Mouse (Mus musculus) forelimb bud, embryonic 11.5 days (tissue): ENCODE measurements at regions not wholly inside any gene's neighbourhood (a gene's known extent, or its start where the extent isn't known, plus 50 kb on each side); places are given as distances from the start of the nearest gene placed in this dataset.

ENCODE experiments used
- DNase-seq: peaks from one replicate; pipeline ENCODE4 v3.0.0-alpha.2; 2012; ENCODE audit warnings: low read depth, low spot score

GRCm38 (mm10) chr6:126362331-126362730, 172.9 kb downstream of the Kcna5 start:
- no peak for DNase-seq

- no peak for DNase-seq
Observed at GRCm38 (mm10) chr6:126353346-126353745, 181.9 kb downstream of the Kcna5 start.

GRCm38 (mm10) chr6:126350476-126350875, 183.8 kb upstream of the Ntf3 start:
- no peak for DNase-seq

GRCm38 (mm10) chr6:126349905-126350304, 183.2 kb upstream of the Ntf3 start:
- no peak for DNase-seq

- no peak for DNase-seq
Observed at GRCm38 (mm10) chr6:126345221-126345620, 178.5 kb upstream of the Ntf3 start.

- no peak for DNase-seq
Observed at GRCm38 (mm10) chr6:126340098-126340610, 173.4 kb upstream of the Ntf3 start.

- no peak for DNase-seq
Observed at GRCm38 (mm10) chr6:126337711-126338110, 171.0 kb upstream of the Ntf3 start.

GRCm38 (mm10) chr6:126334258-126334657, 167.5 kb upstream of the Ntf3 start:
- DNase-seq: no peak

GRCm38 (mm10) chr6:126327187-126327586, 160.5 kb upstream of the Ntf3 start:
- DNase-seq: no peak

GRCm38 (mm10) chr6:126318523-126318922, 151.8 kb upstream of the Ntf3 start:
- no peak for DNase-seq

- DNase-seq: peak; percentile 50
Observed at GRCm38 (mm10) chr6:126310786-126311480, 144.2 kb upstream of the Ntf3 start.

GRCm38 (mm10) chr6:126303086-126303485, 136.4 kb upstream of the Ntf3 start:
- no peak for DNase-seq

GRCm38 (mm10) chr6:126291581-126291980, 124.9 kb upstream of the Ntf3 start:
- no peak for DNase-seq

- no peak for DNase-seq
Observed at GRCm38 (mm10) chr6:126287166-126287565, 120.5 kb upstream of the Ntf3 start.

- no peak for DNase-seq
Observed at GRCm38 (mm10) chr6:126286201-126286600, 119.5 kb upstream of the Ntf3 start.

GRCm38 (mm10) chr6:126284409-126284808, 117.7 kb upstream of the Ntf3 start:
- DNase-seq: no peak

- no peak for DNase-seq
Observed at GRCm38 (mm10) chr6:126280352-126280751, 113.6 kb upstream of the Ntf3 start.

GRCm38 (mm10) chr6:126245986-126246385, 79.3 kb upstream of the Ntf3 start:
- DNase-seq: no peak

- DNase-seq: no peak
Observed at GRCm38 (mm10) chr6:126245431-126245830, 78.7 kb upstream of the Ntf3 start.

GRCm38 (mm10) chr6:126242299-126242698, 75.6 kb upstream of the Ntf3 start:
- no peak for DNase-seq

- no peak for DNase-seq
Observed at GRCm38 (mm10) chr6:126240256-126240655, 73.5 kb upstream of the Ntf3 start.
